Mouse (Mus musculus) CD4-positive, CD25-positive, alpha-beta regulatory T cell, adult 2 months (primary cell): ENCODE results near the gene Pip4p1.

Experiments used
- DNase-seq: peaks from one replicate; pipeline ENCODE4 v3.0.0-alpha.2; 2012; ENCODE audit warnings: low read depth, low spot score

Pip4p1 gene

GRCm38 (mm10) chr14:50892541-50893459, 37.9 kb downstream of the Pip4p1 start:
- peak; percentile 9 for DNase-seq

- no peak for DNase-seq
These were observed 38.6 kb downstream of the Pip4p1 start for GRCm38 (mm10) chr14:50892091-50892490.

- DNase-seq, result no peak
These were observed 39.0 kb downstream of the Pip4p1 start for GRCm38 (mm10) chr14:50891621-50892020.

GRCm38 (mm10) chr14:50876236-50876950, 54.3 kb downstream of the Pip4p1 start:
- DNase-seq, result no peak
